Mouse (Mus musculus) brain, adult 2 months (tissue): ENCODE measurements around the gene Treh.
"Not testable (repeated sequence)": the region's sequence is repeated elsewhere in the genome, so short reads cannot be mapped to it uniquely, and the experiment has no call there.

Source experiments
- DNase-seq: peaks from one replicate; pipeline ENCODE4 v3.0.0; 2011; ENCODE audit warnings: low read depth, low spot score

Gene Treh

DNA sequence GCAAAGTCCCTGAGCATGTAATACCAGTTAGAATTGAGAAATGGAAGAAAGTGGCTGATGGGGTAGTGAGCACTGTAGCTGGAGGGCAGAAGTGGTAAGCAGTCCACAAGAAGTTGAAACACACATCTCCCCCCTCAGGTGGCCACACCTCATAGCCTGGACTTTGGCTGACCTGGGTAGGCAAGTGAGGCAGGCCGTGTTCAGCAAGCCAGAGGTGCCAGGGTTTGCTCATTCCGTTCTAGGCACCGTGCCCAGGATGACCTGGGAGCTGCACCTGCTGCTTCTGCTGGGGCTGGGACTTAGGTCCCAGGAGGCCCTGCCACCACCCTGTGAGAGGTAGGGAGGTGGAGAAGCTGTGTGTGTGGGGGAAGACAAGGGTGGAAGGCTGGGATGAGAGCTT is at the start of gene Treh:
Gene Treh, plus strand, starts transcription at position 229 of the 400 bp plus-strand sequence.
- no peak for DNase-seq

- DNase-seq = no peak
These were observed 48.6 kb upstream of the Treh start for GRCm38 (mm10) chr9:44624390-44624789.

DNA sequence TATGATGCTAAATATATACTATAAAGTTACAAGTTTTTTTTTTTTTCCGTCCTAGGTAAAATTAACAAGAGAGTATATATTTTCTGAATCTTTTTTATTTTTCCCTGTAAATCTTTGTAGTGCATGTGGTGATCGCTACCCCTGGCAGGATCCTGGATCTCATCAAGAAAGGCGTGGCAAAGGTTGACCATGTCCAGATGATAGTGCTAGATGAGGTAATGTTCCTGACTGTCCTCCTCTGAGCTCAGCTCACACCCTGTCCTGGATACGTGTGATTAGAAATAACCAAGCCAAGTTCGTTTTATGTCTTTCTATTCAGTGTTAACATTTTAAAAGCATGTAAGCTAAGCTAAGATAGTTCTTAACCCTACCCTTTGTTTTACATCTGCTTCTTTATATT is 46.8 kb upstream of the Treh start:
- DNase-seq = no peak

- DNase-seq = peak; percentile 41
These were observed 35.4 kb upstream of the Treh start for GRCm38 (mm10) chr9:44637551-44638169.

- peak; percentile 54 for DNase-seq
These were observed 34.3 kb upstream of the Treh start for GRCm38 (mm10) chr9:44638726-44639125.

DNA sequence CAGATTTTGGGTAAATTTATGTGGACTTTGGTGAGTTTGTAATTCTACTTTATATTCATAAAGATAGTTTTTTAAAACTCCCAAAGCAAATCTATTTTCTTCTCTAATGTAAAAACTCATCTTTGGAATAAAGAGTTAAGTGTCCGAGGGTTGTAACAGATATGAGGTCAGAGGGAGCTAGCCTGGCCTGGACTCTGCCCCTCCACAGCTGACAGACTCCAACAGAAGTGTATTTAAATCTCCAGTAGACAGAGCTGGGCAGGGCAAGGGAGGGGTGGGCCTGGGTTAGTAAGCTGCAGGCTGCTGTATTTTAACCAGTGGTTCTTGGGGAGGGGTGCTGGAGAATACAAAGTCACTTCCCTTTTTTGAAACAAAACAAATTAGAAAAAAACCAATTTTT is 33.0 kb upstream of the Treh start:
- not testable (repeated sequence) for DNase-seq

DNA sequence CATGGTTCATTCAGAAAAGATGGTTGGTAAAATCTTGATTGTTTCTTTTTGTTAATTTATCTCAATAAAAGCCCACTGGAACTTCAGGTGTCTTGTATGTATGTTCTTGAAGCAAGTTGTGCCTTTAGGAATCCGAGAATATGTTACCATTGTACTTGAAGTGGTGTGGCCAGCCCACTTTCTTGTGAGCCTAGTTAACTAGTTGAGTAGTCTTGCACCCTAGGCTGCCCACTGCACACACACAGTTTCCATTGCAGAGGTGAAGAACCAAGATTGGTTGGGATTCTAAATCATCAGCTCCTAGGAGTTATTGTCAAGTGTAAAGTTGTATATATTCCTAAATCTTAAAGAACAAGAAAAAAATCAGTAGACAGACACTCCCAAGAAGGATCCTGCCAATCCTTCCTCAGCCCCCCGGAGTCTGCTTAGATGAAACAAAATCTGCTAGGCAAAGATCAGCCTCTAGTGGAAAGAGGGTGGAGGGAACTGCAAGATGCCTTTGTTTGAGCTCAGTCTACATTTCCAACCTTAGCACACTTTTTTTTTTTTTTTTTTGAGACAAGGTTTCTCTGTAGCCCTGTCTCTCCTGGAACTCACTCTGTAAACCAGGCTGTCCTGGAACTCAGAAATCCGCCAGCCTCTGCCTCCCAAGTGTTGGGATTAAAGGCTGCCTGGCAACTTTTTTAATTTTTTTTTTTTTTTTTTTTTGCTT is 32.2 kb upstream of the Treh start:
- DNase-seq = no peak

DNA sequence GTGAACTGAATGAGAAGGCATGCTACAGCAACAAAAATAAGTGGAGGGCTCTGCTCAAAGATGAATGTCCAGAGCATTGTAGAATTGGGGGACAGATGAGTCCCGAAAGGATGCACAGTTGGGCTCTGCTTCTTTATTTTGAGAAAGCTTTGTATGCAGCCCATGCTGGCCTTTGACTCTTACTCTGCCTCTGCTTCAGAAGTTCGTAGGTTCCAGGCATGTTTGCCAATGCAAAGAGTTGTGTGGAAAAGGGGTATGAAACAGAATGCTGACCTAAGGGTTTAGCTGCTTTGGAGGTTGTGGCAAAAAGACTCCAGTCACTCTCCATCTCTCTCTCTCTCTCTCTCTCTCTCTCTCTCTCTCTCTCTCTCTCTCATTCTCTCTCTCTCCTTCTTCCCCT is 31.4 kb upstream of the Treh start:
- no peak for DNase-seq

DNA sequence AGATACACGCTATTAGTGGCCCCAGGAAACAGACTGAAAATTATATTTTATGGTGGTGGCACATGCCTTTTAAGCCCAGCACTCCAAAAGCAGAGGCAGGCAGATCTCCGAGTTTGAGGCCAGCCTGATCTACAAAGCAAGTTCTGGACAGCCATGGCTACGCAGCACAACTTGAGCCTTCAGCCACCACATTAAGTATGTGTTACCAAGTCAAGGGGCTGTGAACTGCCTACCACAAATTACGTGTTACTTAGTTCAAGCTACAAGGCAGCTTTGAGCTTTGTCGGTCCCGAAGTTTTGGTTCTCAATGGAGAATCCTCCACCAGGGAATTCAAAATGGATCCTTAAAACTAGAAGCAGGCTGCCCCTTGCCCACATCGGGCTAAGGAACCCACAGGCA is 29.9 kb upstream of the Treh start:
- no peak for DNase-seq

GRCm38 (mm10) chr9:44644186-44644585 is 28.8 kb upstream of the Treh start:
- no peak for DNase-seq

DNA sequence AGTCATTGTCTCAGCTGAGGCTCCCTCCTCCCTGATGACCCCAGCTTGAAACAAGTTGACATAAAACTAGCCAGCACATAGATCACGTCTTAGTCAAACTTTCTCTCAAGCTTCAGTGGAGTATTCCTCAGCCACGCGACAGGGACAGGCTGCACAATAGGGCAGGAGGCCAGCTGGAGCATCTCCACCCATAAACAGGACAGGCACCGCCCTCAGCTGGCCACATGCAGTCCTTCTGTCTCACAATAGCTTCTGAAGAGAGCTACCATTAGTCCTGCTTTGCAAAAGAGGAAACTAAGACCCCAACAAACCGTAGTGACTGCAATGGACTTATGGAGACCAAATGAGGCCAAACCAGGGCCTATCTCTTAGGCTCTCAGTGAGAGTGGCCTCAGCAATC is 27.6 kb upstream of the Treh start:
- DNase-seq = peak; percentile 75

DNA sequence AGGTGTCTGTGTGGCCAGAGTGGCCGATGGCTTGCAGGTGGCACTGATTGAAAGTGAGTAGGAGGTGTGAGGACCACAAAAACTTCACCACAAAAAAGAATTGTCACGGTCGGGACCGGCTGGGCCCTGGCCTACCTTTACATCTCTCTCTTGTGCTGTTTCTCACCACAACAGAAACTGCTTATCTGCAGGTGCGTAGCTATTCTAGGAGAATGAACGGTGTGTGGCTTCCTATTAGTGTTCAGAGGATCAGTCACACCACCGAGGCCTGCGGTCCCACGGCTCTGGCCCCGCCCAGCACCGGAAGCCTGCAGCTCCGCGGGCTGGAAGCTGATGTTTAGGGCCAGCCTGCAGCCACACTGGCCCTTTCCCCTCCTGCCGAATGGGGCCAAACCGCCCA is 27.1 kb upstream of the Treh start:
- DNase-seq = no peak

GRCm38 (mm10) chr9:44646366-44646765 is 26.7 kb upstream of the Treh start:
- DNase-seq = no peak

DNA sequence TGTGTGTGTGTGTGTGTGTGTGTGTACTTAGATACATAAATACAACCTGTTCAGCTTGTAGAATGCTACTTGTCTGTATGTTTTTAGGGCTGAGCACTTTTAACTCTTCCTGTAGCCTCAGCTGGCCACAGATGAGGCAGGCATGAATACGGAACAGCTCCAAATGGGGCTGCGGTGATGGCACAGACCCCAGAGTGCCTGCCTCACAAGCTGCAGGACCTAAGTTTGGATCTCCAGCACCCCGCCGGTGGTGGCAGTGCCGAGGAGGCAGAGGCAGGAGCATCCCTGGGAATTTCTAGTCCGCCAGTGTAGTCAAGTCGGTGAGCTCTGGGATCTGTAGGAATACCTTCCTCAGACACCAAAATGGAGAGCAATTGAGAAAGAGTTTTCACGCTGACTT is 26.0 kb upstream of the Treh start:
- no peak for DNase-seq

- DNase-seq = no peak
These were observed 25.4 kb upstream of the Treh start for GRCm38 (mm10) chr9:44647656-44648055.

- DNase-seq = no peak
These were observed 24.2 kb upstream of the Treh start for GRCm38 (mm10) chr9:44648881-44649281.

DNA sequence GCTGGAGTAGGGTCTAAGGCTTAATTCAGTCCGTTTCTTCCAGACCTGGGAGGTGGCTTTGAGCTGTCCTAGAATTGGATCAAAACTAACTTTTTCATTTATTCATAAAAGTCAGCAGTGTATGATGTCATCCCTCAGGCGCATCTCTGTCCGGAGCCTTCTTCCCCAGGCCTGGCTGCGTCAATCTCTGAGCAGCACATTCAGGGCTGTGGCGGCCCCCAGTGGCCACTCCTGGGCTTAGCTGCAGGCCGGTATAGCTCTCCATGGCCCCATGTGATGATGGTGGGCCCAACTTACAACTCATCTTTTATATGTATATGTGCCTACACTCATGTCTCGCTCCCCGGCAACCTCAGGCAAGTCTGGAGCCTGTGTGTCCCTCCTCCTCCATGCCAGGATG is 21.0 kb upstream of the Treh start:
- DNase-seq = peak; percentile 74

DNA sequence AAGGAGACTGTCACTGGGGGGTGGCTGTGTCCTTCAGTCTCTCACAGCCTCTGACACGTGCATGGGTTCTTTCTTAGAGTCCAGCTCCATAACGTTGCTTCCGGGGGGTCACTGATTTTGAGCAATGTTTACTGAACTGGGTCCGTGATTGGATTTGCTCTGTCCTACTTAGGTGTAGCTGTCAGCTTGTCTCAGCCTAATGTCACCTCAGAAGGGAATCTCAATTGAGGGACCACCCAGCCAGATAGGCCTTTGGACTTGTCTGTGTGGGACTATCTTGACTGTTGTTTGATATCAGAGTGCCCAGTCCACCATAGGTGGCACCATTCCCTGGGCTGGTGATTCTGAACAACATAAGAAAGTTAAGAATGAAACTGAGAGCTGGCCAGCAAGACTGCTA is 19.1 kb upstream of the Treh start:
- no peak for DNase-seq

- peak; percentile 82 for DNase-seq
These were observed 17.7 kb upstream of the Treh start for GRCm38 (mm10) chr9:44655098-44656066.

DNA sequence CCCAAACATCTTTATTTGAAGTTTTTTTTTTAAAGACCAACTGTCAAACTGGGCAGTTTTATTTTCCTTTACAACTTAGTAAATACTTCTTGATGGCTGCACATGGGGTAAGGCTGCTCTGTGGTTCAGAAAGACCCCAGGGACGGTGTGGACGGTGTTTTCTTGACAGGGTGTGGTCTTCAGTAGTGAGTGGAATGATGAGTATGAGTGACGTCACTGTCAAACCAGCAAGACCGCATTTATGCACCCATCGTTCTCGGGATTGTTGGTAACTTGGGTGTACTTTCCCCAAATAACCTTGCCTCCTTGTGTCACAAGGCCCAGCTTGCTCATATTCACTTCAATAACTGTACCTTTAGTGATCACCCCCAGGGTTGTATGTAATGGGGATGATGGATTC is 9.3 kb upstream of the Treh start:
- no peak for DNase-seq

DNA sequence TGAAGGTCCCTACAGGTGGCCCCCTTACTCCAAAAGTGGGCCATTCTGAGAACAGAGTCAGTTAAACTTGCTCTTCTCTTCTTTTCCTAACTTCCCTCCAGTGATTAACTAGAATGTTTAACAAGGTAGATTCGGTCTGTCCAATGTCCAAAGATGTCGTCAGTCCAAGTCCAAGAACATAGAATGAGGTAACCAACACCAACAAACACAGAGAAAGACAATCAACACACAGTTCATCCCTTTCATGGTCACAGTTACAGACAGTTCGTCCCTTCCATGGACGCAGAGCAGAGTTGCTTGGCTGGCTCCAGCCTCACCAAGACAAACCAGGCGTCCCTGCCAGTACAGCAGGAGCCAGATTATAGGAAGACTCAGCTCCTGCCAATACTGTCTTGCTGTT is 1.6 kb upstream of the Treh start:
- no peak for DNase-seq

DNA sequence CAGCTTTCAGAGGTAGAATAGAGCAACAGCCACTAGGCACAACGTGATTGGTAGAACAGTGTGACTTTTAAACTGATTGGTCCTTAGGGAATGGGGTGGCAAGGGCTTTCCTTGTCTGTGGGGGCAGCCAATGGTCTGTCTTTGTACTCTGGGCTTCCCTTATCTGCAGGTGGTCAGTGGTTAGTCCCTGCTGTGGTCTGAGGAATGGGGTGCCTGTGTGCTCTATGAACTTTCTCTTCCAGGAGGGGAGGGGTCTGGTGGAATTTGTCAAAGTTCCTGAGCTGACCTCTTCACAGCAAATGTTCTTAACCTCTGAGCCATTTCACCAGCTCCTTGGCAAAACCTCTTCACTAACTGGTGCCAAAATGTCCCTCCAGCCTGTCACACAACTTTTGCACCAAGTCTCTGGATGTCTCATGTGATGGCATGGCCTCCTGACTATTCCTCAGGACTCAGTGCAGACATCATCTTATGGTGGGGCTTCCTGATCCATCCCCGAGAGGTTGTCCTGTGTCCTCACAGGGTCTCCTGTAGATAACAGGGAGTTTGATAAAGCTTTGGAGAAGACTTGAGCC is 655 bp upstream of the Treh start:
- no peak for DNase-seq
